Mouse (Mus musculus) naive thymus-derived CD4-positive, alpha-beta T cell, adult 2 months (primary cell): ENCODE results near the gene Nr1i3.

Source experiments
- DNase-seq: peaks from one replicate; pipeline ENCODE4 v3.0.0-alpha.2; 2011; ENCODE audit warnings: low read depth

Gene Nr1i3

GRCm38 (mm10) chr1:171251594-171252324 lies 38.0 kb downstream of the Nr1i3 start:
- DNase-seq = no peak

DNA sequence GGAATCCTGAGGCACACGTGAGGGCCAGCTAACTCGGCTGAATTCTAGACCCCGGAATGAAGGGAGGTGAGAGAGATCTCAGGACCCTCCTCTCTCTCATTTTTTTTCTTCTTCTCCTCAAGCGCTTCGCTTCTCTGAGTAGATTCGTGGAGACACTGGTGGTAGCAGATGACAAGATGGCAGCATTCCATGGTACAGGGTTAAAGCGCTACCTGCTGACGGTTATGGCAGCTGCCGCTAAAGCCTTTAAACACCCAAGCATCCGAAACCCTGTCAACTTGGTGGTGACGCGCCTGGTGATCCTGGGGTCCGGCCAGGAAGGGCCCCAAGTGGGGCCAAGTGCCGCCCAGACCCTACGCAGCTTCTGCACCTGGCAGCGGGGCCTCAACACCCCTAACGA lies 38.6 kb downstream of the Nr1i3 start:
- no peak for DNase-seq

GRCm38 (mm10) chr1:171256095-171256818 lies 42.5 kb downstream of the Nr1i3 start:
- no peak for DNase-seq

DNA sequence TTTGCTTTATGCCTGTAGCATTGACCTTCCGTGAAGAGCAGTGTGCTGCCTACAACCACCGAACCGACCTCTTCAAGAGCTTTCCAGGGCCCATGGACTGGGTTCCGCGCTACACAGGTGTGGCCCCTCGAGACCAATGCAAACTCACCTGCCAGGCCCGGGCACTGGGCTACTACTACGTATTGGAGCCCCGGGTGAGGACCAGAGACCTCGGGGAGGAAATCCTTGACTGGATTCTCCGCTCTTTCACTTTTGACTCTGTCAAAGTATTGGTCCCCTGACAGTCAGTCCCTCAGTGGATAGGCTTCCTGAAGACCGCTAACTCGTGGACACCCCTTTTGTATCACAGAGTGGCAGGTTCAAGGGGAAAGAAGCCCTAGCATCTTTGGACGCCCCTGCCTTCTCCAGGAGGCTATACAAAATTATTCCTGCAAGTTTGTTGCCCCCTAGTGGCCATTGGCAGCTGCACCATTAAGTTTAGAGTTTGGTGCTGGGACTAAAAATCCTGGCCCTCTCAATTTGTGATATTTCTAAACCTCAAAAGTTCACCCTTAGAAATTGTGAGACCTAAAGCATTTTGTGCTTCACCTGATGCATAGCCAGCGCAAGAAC lies 43.3 kb downstream of the Nr1i3 start:
- DNase-seq = peak; percentile 78

- no peak for DNase-seq
Observed at GRCm38 (mm10) chr1:171257781-171258180, 44.0 kb downstream of the Nr1i3 start.

- DNase-seq = no peak
Observed at GRCm38 (mm10) chr1:171258921-171259320, 45.2 kb downstream of the Nr1i3 start.

DNA sequence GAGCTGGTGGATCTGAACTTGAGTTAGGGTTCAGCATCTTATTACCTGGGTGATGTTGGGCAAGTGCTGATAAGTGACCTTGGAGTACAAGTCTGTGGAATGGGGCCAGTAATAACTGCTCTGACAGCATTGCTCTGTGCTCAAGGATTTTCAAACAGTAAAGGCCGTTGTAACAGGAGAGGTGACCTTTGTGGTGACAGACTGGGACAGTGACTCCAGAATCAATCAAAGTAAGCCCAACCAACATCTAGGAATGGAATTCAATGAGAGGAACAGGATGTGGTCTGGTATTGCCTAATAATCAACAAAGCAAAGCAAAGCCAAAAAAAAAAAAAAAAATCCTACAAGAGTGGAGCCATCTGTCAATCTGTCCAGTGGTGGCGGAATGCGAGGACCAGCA lies 46.5 kb downstream of the Nr1i3 start:
- no peak for DNase-seq

DNA sequence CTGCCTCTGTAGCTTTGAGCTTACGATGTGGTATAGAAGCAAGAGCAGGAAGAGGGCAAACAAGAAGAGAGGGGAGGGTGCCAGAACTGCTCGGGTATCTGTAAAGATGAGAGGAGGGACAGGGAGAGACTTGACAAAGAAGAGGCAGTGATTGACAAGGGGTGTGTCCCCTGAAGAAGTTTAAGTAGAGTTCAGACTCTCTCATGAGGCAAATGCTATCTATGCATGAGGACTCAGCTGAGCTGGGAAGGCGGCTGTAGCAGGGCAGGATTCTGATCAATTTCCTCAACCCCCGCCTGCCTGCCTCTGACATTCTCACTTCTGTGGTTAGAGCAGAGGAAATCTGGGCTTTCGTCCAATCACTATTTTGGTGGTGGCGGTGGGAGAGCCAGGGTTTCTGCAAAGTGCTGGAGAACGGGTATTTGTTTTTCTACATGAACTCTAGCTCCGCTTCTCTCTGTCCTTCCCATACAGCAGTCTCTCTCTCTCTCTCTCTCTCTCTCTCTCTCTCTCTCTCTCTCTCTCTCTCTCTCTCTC lies 48.9 kb downstream of the Nr1i3 start:
- DNase-seq = peak; percentile 76

GRCm38 (mm10) chr1:171263185-171263611 lies 49.4 kb downstream of the Nr1i3 start:
- no peak for DNase-seq

- no peak for DNase-seq
Observed at GRCm38 (mm10) chr1:171263666-171264461, 50.1 kb downstream of the Nr1i3 start.

GRCm38 (mm10) chr1:171265971-171266744 lies 52.4 kb downstream of the Nr1i3 start:
- DNase-seq = no peak

DNA sequence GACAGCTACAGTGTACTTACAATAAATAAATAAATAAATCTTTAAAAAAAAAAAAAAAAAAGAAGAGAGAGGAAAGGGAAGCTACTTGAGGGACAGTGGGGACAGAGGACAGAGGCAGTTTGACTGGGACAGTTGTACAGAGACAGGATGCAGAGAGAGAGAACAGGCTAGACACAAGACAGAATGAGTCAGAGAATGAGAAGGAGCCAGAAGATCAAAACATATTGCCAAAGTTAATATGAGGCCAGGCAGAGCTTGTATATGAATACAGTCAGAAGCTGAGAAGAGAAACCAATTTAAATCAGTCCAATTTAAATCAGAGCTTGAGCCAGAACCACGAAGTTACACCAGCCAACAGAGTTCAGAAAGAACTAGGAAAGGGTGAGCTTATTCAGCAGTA lies 54.6 kb downstream of the Nr1i3 start:
- no peak for DNase-seq

DNA sequence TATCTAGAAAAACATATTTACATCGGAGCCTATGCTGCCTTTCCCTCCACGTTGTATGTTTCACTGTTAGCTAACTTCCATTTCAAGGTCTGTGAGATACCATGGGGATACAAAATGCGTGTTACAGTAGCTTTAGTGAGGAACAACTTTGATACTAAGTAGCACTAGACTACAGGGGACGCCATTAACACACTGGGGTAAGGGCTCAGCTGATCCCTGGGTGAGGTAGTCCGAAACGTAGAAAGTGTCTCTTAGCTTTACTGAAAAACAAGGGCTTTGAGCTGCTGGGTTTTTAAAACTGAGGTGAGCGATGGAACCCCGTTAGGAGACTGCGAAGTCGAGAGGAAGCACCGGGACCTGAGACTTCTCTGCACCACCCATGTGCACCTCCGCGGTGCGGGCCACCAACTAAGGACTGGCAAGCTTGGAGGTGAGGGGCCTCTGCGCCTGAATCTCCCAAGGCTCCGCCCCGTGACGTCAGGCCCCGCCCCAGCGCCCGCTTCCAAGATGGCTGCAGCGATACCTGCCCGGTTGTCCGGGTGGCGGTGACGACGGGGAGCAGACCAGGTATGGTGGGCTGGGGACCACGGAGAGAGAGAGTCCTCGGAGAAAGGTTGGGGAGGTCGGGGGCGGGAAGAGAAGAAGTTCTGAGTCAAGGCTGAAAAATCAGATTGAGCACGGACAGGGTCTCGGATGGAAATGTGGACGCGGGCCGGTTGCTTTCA lies 56.2 kb downstream of the Nr1i3 start, which contains the start of gene B4galt3:
TSS of gene B4galt3 (plus strand) at position 481 of the 725 bp plus-strand sequence.
- DNase-seq = peak; percentile 95
